8 mouse cellular contexts compared by ENCODE assay signal in the genomic region with DNA sequence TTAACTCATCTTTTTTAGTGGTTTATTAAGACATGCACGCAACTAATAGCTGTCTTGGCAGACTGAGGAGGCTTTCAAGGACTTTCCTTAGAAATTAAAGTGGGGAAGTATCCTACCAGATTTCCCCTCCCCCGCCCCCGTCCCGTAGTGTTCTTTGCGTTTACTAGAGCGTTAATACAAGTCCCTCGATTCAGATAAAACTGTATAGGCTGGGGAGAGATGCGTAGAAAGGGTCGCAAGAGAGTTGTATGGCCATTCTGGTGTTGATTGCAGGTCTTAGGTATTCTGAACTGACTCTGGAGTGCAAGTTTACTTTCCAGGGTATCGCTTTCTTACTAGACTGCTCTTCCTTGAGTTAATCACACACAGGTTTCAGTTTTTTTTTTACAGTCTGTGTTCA. TPM values are rescaled to one million over a fixed set of nuclear protein-coding genes. Genes with fewer than 3 reads are reported as not detected.
DNase-seq lines count a peak whose midpoint lies in the region; ATAC-seq and TF ChIP-seq lines count a peak whose summit lies in the region.

No protein-coding gene starts in this region.

- no peak for TF ChIP-seq POLR2A in cerebellum, adult 2 months (IDR thresholded peaks at IDR 0.05; ENCODE audit: borderline replicate concordance, insufficient read depth, low read length)

- TF ChIP-seq CTCF in cerebellum, adult 2 months (IDR thresholded peaks at IDR 0.05; ENCODE audit: borderline replicate concordance, insufficient read depth, low read depth, low read length), result no peak
- TF ChIP-seq CTCF in stomach, postnatal 0 days (IDR thresholded peaks at IDR 0.05; ENCODE audit: low read depth), result no peak

- H3K36me3 ChIP-seq in neural tube, embryonic 11.5 days (ENCODE audit: control insufficient read depth, insufficient read depth, low read length), result peaks cover 2% of the 10 kb centered on the region; the same call in 1 of the 2 replicates
- H3K36me3 ChIP-seq in limb, embryonic 15.5 days, result peaks cover 36% of the 10 kb centered on the region
- H3K36me3 ChIP-seq in stomach, postnatal 0 days (ENCODE audit: control insufficient read depth, insufficient read depth, low read length), result peaks cover 22% of the 10 kb centered on the region

- H3K4me2 ChIP-seq in neural tube, embryonic 11.5 days (ENCODE audit: low read depth), result peak overlapping the region; percentile 92
- H3K4me2 ChIP-seq in limb, embryonic 15.5 days, result peak overlapping the region; percentile 77
- H3K4me2 ChIP-seq in stomach, postnatal 0 days (replicated peaks; ENCODE audit: low read depth), result peak overlapping the region; percentile 66

- WGBS in cerebellum, adult 2 months, result 17% methylated on average over 10 of the region's 10 CpGs
- 38% methylated on average over 10 of the region's 10 CpGs for WGBS in neural tube, embryonic 11.5 days
- WGBS in limb, embryonic 15.5 days, result 18% methylated on average over 10 of the region's 10 CpGs
- 19% methylated on average over 10 of the region's 10 CpGs for WGBS in stomach, postnatal 0 days

- H3K27ac ChIP-seq in cerebellum, adult 2 months (ENCODE audit: insufficient read depth, low read length), result no peak overlapping the region
- no peak overlapping the region for H3K27ac ChIP-seq in neural tube, embryonic 11.5 days (ENCODE audit: low read depth, low read length)
- H3K27ac ChIP-seq in limb, embryonic 15.5 days, result 0 out of 2 replicates have a peak overlapping the region, but pooled peaks have one; percentile 99
- H3K27ac ChIP-seq in stomach, postnatal 0 days (replicated peaks), result no peak overlapping the region

- DNase-seq in cerebellum, adult 2 months, result no peak
- DNase-seq in cerebellum, postnatal 14 days, result no peak
- DNase-seq in neural tube, embryonic 11.5 days (ENCODE audit: low spot score), result no peak
- no peak for DNase-seq in neural tube, embryonic 10.5 days (ENCODE audit: extremely low spot score, low spot score)
- no peak for DNase-seq in stomach, postnatal 0 days (ENCODE audit: low spot score)
- no peak for DNase-seq in gastrocnemius, postnatal 10 days
- DNase-seq in left cerebral cortex, adult 18-20 months (ENCODE audit: low spot score in 2 of 2), result no peak

- H3K4me1 ChIP-seq in cerebellum, adult 2 months (ENCODE audit: control insufficient read depth, insufficient read depth, low read length), result no peaks in the 10 kb centered on the region; the same call in 1 of the 2 replicates
- H3K4me1 ChIP-seq in neural tube, embryonic 11.5 days (ENCODE audit: control insufficient read depth, insufficient read depth, low read length), result peaks cover 7% of the 10 kb centered on the region
- H3K4me1 ChIP-seq in limb, embryonic 15.5 days, result peaks cover 6% of the 10 kb centered on the region
- 0 out of 2 replicates have a peak, but pooled peaks cover 2% of the 10 kb centered on the region for H3K4me1 ChIP-seq in stomach, postnatal 0 days (replicated peaks; ENCODE audit: control insufficient read depth, insufficient read depth)

- H3K4me3 ChIP-seq in cerebellum, adult 2 months (replicated peaks; ENCODE audit: insufficient read depth, low read depth, low read length), result peak overlapping the region; percentile 20
- H3K4me3 ChIP-seq in neural tube, embryonic 11.5 days (ENCODE audit: low read depth, low read length), result peak overlapping the region; percentile 67
- H3K4me3 ChIP-seq in limb, embryonic 15.5 days, result peak overlapping the region; percentile 99
- H3K4me3 ChIP-seq in stomach, postnatal 0 days (ENCODE audit: low read depth, low read length), result peak overlapping the region; percentile 96

- peak overlapping the region; percentile 73 for H3K9ac ChIP-seq in neural tube, embryonic 11.5 days (ENCODE audit: low read length)
- H3K9ac ChIP-seq in limb, embryonic 15.5 days, result peak overlapping the region; percentile 99; the same call in 1 of the 2 replicates
- H3K9ac ChIP-seq in stomach, postnatal 0 days (ENCODE audit: low read length), result peak overlapping the region; percentile 99

- ATAC-seq in neural tube, embryonic 11.5 days (ENCODE audit: insufficient read depth, low FRiP score, low TSS enrichment), result no peak
- ATAC-seq in limb, embryonic 15.5 days (ENCODE audit: insufficient number of reproducible peaks, low FRiP score, low TSS enrichment, low read depth), result no peak
- ATAC-seq in stomach, postnatal 0 days (ENCODE audit: low FRiP score, low TSS enrichment), result no peak

- TF ChIP-seq EP300 in stomach, postnatal 0 days (optimal IDR thresholded peaks at IDR 0.05), result no peak

- no peaks in the 10 kb centered on the region for H3K9me3 ChIP-seq in neural tube, embryonic 11.5 days (ENCODE audit: control insufficient read depth, low read length)
- H3K9me3 ChIP-seq in limb, embryonic 15.5 days, result no peaks in the 10 kb centered on the region
- no peaks in the 10 kb centered on the region for H3K9me3 ChIP-seq in stomach, postnatal 0 days (ENCODE audit: control insufficient read depth, low read length)

- H3K27me3 ChIP-seq in cerebellum, adult 2 months (ENCODE audit: control insufficient read depth, insufficient read depth, low read length), result no peaks in the 10 kb centered on the region
- no peaks in the 10 kb centered on the region for H3K27me3 ChIP-seq in neural tube, embryonic 11.5 days (ENCODE audit: control insufficient read depth, insufficient read depth, low read length)
- H3K27me3 ChIP-seq in limb, embryonic 15.5 days, result no peaks in the 10 kb centered on the region
- no peaks in the 10 kb centered on the region for H3K27me3 ChIP-seq in stomach, postnatal 0 days (ENCODE audit: control insufficient read depth, insufficient read depth, low read length)

RNA-seq across cellular contexts. Expression of a gene that starts 1.2 kb away (rescaled TPM):
- polyA plus RNA-seq in cerebellum, adult 2 months (2012; rRNA removed), result 0.48 TPM in 1 of 2 replicates, not detected in the other
- polyA plus RNA-seq in neural tube, embryonic 11.5 days (2014; fragmentation: Nextera tagmentation; extraction: Ambion mirVana), result 0.97 and 1.2 TPM in 2 replicates
- 0.50 TPM in 1 of 2 replicates, not detected in the other for polyA plus RNA-seq in limb, embryonic 15.5 days (2015; fragmentation: Nextera tagmentation; extraction: Ambion mirVana)
- 0.38 and 1.0 TPM in 2 replicates for polyA plus RNA-seq in stomach, postnatal 0 days (2015; fragmentation: Nextera tagmentation; extraction: Ambion mirVana)
- not detected for total RNA-seq in gastrocnemius, postnatal 10 days (2021)
- not detected for total RNA-seq in left cerebral cortex, adult 18-20 months (2021)

RNA-seq across cellular contexts. Expression of a gene that starts 1.5 kb away (rescaled TPM):
- 143 and 148 TPM in 2 replicates for polyA plus RNA-seq in cerebellum, adult 2 months (2012; rRNA removed)
- 154 and 163 TPM in 2 replicates for polyA plus RNA-seq in neural tube, embryonic 11.5 days (2014; fragmentation: Nextera tagmentation; extraction: Ambion mirVana)
- polyA plus RNA-seq in limb, embryonic 15.5 days (2015; fragmentation: Nextera tagmentation; extraction: Ambion mirVana), result 167 and 183 TPM in 2 replicates
- polyA plus RNA-seq in stomach, postnatal 0 days (2015; fragmentation: Nextera tagmentation; extraction: Ambion mirVana), result 95.3 and 95.9 TPM in 2 replicates
- 10 to 100 TPM; 74.7 to 76.3 TPM for total RNA-seq in gastrocnemius, postnatal 10 days (2021)
- total RNA-seq in left cerebral cortex, adult 18-20 months (2021), result 10 to 100 TPM; 86.2 to 87.1 TPM

RNA-seq across cellular contexts. Expression of a gene that starts 9.3 kb away (rescaled TPM):
- 4.3 and 5.2 TPM in 2 replicates for polyA plus RNA-seq in cerebellum, adult 2 months (2012; rRNA removed)
- 2.4 and 3.0 TPM in 2 replicates for polyA plus RNA-seq in neural tube, embryonic 11.5 days (2014; fragmentation: Nextera tagmentation; extraction: Ambion mirVana)
- 9.6 and 12.8 TPM in 2 replicates for polyA plus RNA-seq in limb, embryonic 15.5 days (2015; fragmentation: Nextera tagmentation; extraction: Ambion mirVana)
- 75.2 and 78.2 TPM in 2 replicates for polyA plus RNA-seq in stomach, postnatal 0 days (2015; fragmentation: Nextera tagmentation; extraction: Ambion mirVana)
- 1 to 10 TPM; 1.5 to 3.0 TPM for total RNA-seq in gastrocnemius, postnatal 10 days (2021)
- total RNA-seq in left cerebral cortex, adult 18-20 months (2021), result 1 to 10 TPM; 1.9 to 2.4 TPM

RNA-seq across cellular contexts. Expression of a gene that starts 21.7 kb away (rescaled TPM):
- 83.9 and 84.1 TPM in 2 replicates for polyA plus RNA-seq in cerebellum, adult 2 months (2012; rRNA removed)
- polyA plus RNA-seq in neural tube, embryonic 11.5 days (2014; fragmentation: Nextera tagmentation; extraction: Ambion mirVana), result 162 and 166 TPM in 2 replicates
- 102 and 106 TPM in 2 replicates for polyA plus RNA-seq in limb, embryonic 15.5 days (2015; fragmentation: Nextera tagmentation; extraction: Ambion mirVana)
- 57.8 and 59.4 TPM in 2 replicates for polyA plus RNA-seq in stomach, postnatal 0 days (2015; fragmentation: Nextera tagmentation; extraction: Ambion mirVana)
- 10 to 100 TPM; 41.7 to 43.9 TPM for total RNA-seq in gastrocnemius, postnatal 10 days (2021)
- 10 to 100 TPM; 70.7 to 76.2 TPM for total RNA-seq in left cerebral cortex, adult 18-20 months (2021)

RNA-seq across cellular contexts. Expression of a gene that starts 40.1 kb away (rescaled TPM):
- polyA plus RNA-seq in cerebellum, adult 2 months (2012; rRNA removed), result 44.5 and 45.4 TPM in 2 replicates
- polyA plus RNA-seq in neural tube, embryonic 11.5 days (2014; fragmentation: Nextera tagmentation; extraction: Ambion mirVana), result 6.4 and 7.0 TPM in 2 replicates
- 8.2 and 9.0 TPM in 2 replicates for polyA plus RNA-seq in limb, embryonic 15.5 days (2015; fragmentation: Nextera tagmentation; extraction: Ambion mirVana)
- 4.8 and 5.3 TPM in 2 replicates for polyA plus RNA-seq in stomach, postnatal 0 days (2015; fragmentation: Nextera tagmentation; extraction: Ambion mirVana)
- total RNA-seq in gastrocnemius, postnatal 10 days (2021), result 10 to 100 TPM in 1 of 2 experiments, 1 to 10 TPM in 1; 8.2 to 12.1 TPM
- 10 to 100 TPM; 24.2 to 28.7 TPM for total RNA-seq in left cerebral cortex, adult 18-20 months (2021)

Comparison
In these comparisons a context has a peak if more than half of its experiments do, and no peak if none do; other contexts are left out.
1. H3K4me3 ChIP-seq: peak in every context shown above with its lines; median percentile 99 in limb, embryonic 15.5 days; 96 in stomach, postnatal 0 days; 67 in neural tube, embryonic 11.5 days; 20 in cerebellum, adult 2 months.